Mouse (Mus musculus): ENCODE measurements around the gene Mcrs1. TPM values are rescaled to one million over a fixed set of nuclear protein-coding genes. Genes with fewer than 3 reads are reported as not detected.

The Mcrs1 gene
- polyA plus RNA-seq, 1 experiment from 2014 or later: 125 TPM

- peaks cover 25% of the 10 kb centered on the region for H3K36me3 ChIP-seq
- no peak overlapping the region for H3K4me2 ChIP-seq (replicated peaks)
- H3K4me3 ChIP-seq (replicated peaks): no peak overlapping the region
- H3K4me1 ChIP-seq: no peaks in the 10 kb centered on the region
- H3K9me3 ChIP-seq (replicated peaks): no peaks in the 10 kb centered on the region
- H3K27ac ChIP-seq (replicated peaks): no peak overlapping the region
- no peak for ATAC-seq (ENCODE audit: insufficient number of reproducible peaks, low FRiP score, low TSS enrichment, low read depth)
- no peaks in the 10 kb centered on the region for H3K27me3 ChIP-seq
- H3K9ac ChIP-seq: no peak overlapping the region
Observed at GRCm38 (mm10) chr15:99198761-99199160, 53.0 kb downstream of the Mcrs1 start.

GRCm38 (mm10) chr15:99195043-99195442 is 56.7 kb downstream of the Mcrs1 start:
- WGBS: 74% methylated on average over 6 of the region's 6 CpGs
- ATAC-seq (ENCODE audit: insufficient number of reproducible peaks, low FRiP score, low TSS enrichment, low read depth): no peak
- Histone ChIP-seq H3K4me2 (replicated peaks) (no peak overlapping the region), H3K27ac (replicated peaks) (no peak overlapping the region), H3K9me3 (replicated peaks) (no peaks in the 10 kb centered on the region), H3K36me3 (peaks cover 38% of the 10 kb centered on the region), H3K27me3 (no peaks in the 10 kb centered on the region), H3K4me3 (replicated peaks) (no peak overlapping the region), H3K4me1 (no peaks in the 10 kb centered on the region), H3K9ac (no peak overlapping the region)

- Histone ChIP-seq H3K9ac (no peak overlapping the region), H3K27me3 (no peaks in the 10 kb centered on the region), H3K36me3 (peaks cover 34% of the 10 kb centered on the region), H3K4me3 (replicated peaks) (no peak overlapping the region), H3K4me1 (no peaks in the 10 kb centered on the region), H3K9me3 (replicated peaks) (no peaks in the 10 kb centered on the region), H3K27ac (replicated peaks) (no peak overlapping the region), H3K4me2 (replicated peaks) (no peak overlapping the region)
- no peak for ATAC-seq (ENCODE audit: insufficient number of reproducible peaks, low FRiP score, low TSS enrichment, low read depth)
- 87% methylated on average over 10 of the region's 10 CpGs for WGBS
Observed at GRCm38 (mm10) chr15:99194358-99194757, 57.4 kb downstream of the Mcrs1 start.

Other genes with a start within 250 kb of the Mcrs1 start
- gene Tuba1c, start 222.1 kb downstream of the Mcrs1 start, polyA plus RNA-seq (2015; fragmentation: Nextera tagmentation; extraction: Ambion mirVana): 131 and 134 TPM in 2 replicates
- 8.8 and 9.9 TPM in 2 replicates for gene Prph, start 196.8 kb downstream of the Mcrs1 start, polyA plus RNA-seq (2015; fragmentation: Nextera tagmentation; extraction: Ambion mirVana)
- gene Troap, start 177.4 kb downstream of the Mcrs1 start, polyA plus RNA-seq (2015; fragmentation: Nextera tagmentation; extraction: Ambion mirVana): 27.1 TPM in 2 replicates
- 0.17 TPM in 1 of 2 replicates, not detected in the other for gene C1ql4, start 164.1 kb downstream of the Mcrs1 start, polyA plus RNA-seq (2015; fragmentation: Nextera tagmentation; extraction: Ambion mirVana)
- 0.28 and 0.64 TPM in 2 replicates for gene Dnajc22, start 158.8 kb downstream of the Mcrs1 start, polyA plus RNA-seq (2015; fragmentation: Nextera tagmentation; extraction: Ambion mirVana)
- gene Spats2, start 126.0 kb downstream of the Mcrs1 start, polyA plus RNA-seq (2015; fragmentation: Nextera tagmentation; extraction: Ambion mirVana): 36.7 and 37.0 TPM in 2 replicates
- 1.3 and 2.2 TPM in 2 replicates for gene Kcnh3, start 27.1 kb downstream of the Mcrs1 start, polyA plus RNA-seq (2015; fragmentation: Nextera tagmentation; extraction: Ambion mirVana)
- gene Prpf40b, start 43.1 kb upstream of the Mcrs1 start, polyA plus RNA-seq (2015; fragmentation: Nextera tagmentation; extraction: Ambion mirVana): 57.5 and 64.2 TPM in 2 replicates
- 0.14 and 0.27 TPM in 2 replicates for gene Fam186b, start 43.9 kb upstream of the Mcrs1 start, polyA plus RNA-seq (2015; fragmentation: Nextera tagmentation; extraction: Ambion mirVana)
- 28.3 and 28.9 TPM in 2 replicates for gene Fmnl3, start 118.5 kb upstream of the Mcrs1 start, polyA plus RNA-seq (2015; fragmentation: Nextera tagmentation; extraction: Ambion mirVana)
- 338 and 362 TPM in 2 replicates for gene Tmbim6, start 140.9 kb upstream of the Mcrs1 start, polyA plus RNA-seq (2015; fragmentation: Nextera tagmentation; extraction: Ambion mirVana)
- gene Nckap5l, start 205.8 kb upstream of the Mcrs1 start, polyA plus RNA-seq (2015; fragmentation: Nextera tagmentation; extraction: Ambion mirVana): 11.7 and 14.9 TPM in 2 replicates
- gene Bcdin3d, start 222.8 kb upstream of the Mcrs1 start, polyA plus RNA-seq (2015; fragmentation: Nextera tagmentation; extraction: Ambion mirVana): 13.1 and 13.4 TPM in 2 replicates

Measured in embryonic facial prominence, embryonic 15.5 days (tissue).